ENCODE assay signal across 9 mouse cellular contexts in genomic region chr13:41219687-41220303, GRCm38 (mm10). TPM values are rescaled to one million over a fixed set of nuclear protein-coding genes. Genes with fewer than 3 reads are reported as not detected.
DNase-seq lines count a peak whose midpoint lies in the region; ATAC-seq lines count a peak whose summit lies in the region.
"Had no signal": no experiment of that assay in that cellular context is flagged by ENCODE, and none has a peak within 500 bp of the region (broad histone marks: within the 10 kb centered on the region; RNA-seq: fewer than 3 reads in every experiment).

No protein-coding gene starts in this region.

- no peak for DNase-seq in kidney, postnatal 14 days
- DNase-seq in R1 (ENCODE audit: low read depth, low spot score) = peak; percentile 71
- DNase-seq in intestine, embryonic 14.5 days (ENCODE audit: low spot score) = peak; percentile 82
- no peak for DNase-seq in adrenal gland, postnatal 36 days
- no peak for DNase-seq in thymus, postnatal 36 days

- no peaks in the 10 kb centered on the region for H3K27me3 ChIP-seq in kidney, embryonic 14.5 days (ENCODE audit: control insufficient read depth, insufficient read depth, low read length)
- no peaks in the 10 kb centered on the region for H3K27me3 ChIP-seq in intestine, embryonic 14.5 days (replicated peaks; ENCODE audit: control insufficient read depth, insufficient read depth, low read length)
- H3K27me3 ChIP-seq in midbrain, embryonic 15.5 days (replicated peaks) = no peaks in the 10 kb centered on the region

- H3K4me3 ChIP-seq in kidney, embryonic 14.5 days (ENCODE audit: low read length) = peak overlapping the region; percentile 60
- H3K4me3 ChIP-seq in intestine, embryonic 14.5 days (ENCODE audit: low read depth, low read length) = peak overlapping the region; percentile 58
- peak overlapping the region; percentile 65 for H3K4me3 ChIP-seq in midbrain, embryonic 15.5 days

- ATAC-seq in kidney, embryonic 14.5 days (ENCODE audit: low FRiP score, low TSS enrichment) = peak; percentile 20
- ATAC-seq in common myeloid progenitor, adult 5-6 weeks (replicated peaks; ENCODE audit: low read depth, poor library complexity, severe bottlenecking) = peak; percentile 35; the same call in 1 of the 2 replicates
- ATAC-seq in intestine, embryonic 14.5 days (replicated peaks; ENCODE audit: low FRiP score, low TSS enrichment, low read depth) = peak; percentile 12
- peak; percentile 83 for ATAC-seq in midbrain, embryonic 15.5 days (replicated peaks)

- H3K36me3 ChIP-seq in kidney, embryonic 14.5 days (ENCODE audit: control insufficient read depth, insufficient read depth, low read length) = no peaks in the 10 kb centered on the region
- H3K36me3 ChIP-seq in intestine, embryonic 14.5 days (ENCODE audit: control insufficient read depth, insufficient read depth, low read length) = no peaks in the 10 kb centered on the region
- no peaks in the 10 kb centered on the region for H3K36me3 ChIP-seq in midbrain, embryonic 15.5 days (replicated peaks)

- H3K4me1 ChIP-seq in kidney, embryonic 14.5 days (ENCODE audit: control insufficient read depth, insufficient read depth, low read length) = 0 out of 2 replicates have a peak, but pooled peaks cover 3% of the 10 kb centered on the region
- 0 out of 2 replicates have a peak, but pooled peaks cover 3% of the 10 kb centered on the region for H3K4me1 ChIP-seq in intestine, embryonic 14.5 days (replicated peaks; ENCODE audit: control insufficient read depth, insufficient read depth, low read length)
- H3K4me1 ChIP-seq in midbrain, embryonic 15.5 days = peaks cover 12% of the 10 kb centered on the region

- no peak overlapping the region; the same call in 1 of the 2 replicates for H3K27ac ChIP-seq in kidney, embryonic 14.5 days (ENCODE audit: low read depth, low read length)
- no peak overlapping the region for H3K27ac ChIP-seq in intestine, embryonic 14.5 days (ENCODE audit: low read depth)
- peak overlapping the region; percentile 79 for H3K27ac ChIP-seq in midbrain, embryonic 15.5 days

- peak overlapping the region; percentile 65 for H3K4me2 ChIP-seq in kidney, embryonic 14.5 days (replicated peaks; ENCODE audit: low read depth, low read length)
- H3K4me2 ChIP-seq in intestine, embryonic 14.5 days (ENCODE audit: low read length) = peak overlapping the region; percentile 59
- H3K4me2 ChIP-seq in midbrain, embryonic 15.5 days = peak overlapping the region; percentile 42

- peaks cover 31% of the 10 kb centered on the region for H3K9me3 ChIP-seq in kidney, embryonic 14.5 days (ENCODE audit: control insufficient read depth, low read length)
- peaks cover 13% of the 10 kb centered on the region; the same call in 1 of the 2 replicates for H3K9me3 ChIP-seq in intestine, embryonic 14.5 days (ENCODE audit: control insufficient read depth, low read length)
- H3K9me3 ChIP-seq in midbrain, embryonic 15.5 days = no peaks in the 10 kb centered on the region

- H3K9ac ChIP-seq in kidney, embryonic 14.5 days (ENCODE audit: low read depth, low read length) = peak overlapping the region; percentile 62
- peak overlapping the region; percentile 58 for H3K9ac ChIP-seq in intestine, embryonic 14.5 days (ENCODE audit: low read length)
- H3K9ac ChIP-seq in midbrain, embryonic 15.5 days = peak overlapping the region; percentile 68

- WGBS in kidney, embryonic 14.5 days = 1% methylated on average over 32 of the region's 39 CpGs
- 4% methylated on average over 36 of the region's 39 CpGs for WGBS in intestine, embryonic 14.5 days
- under 1% methylated on average over 38 of the region's 39 CpGs for WGBS in midbrain, embryonic 15.5 days

RNA-seq across cellular contexts. Expression of gene Elovl2, which starts 0.4 kb away (rescaled TPM):
- polyA plus RNA-seq in kidney, embryonic 14.5 days (2014; fragmentation: Nextera tagmentation; extraction: Ambion mirVana) = 8.7 and 13.2 TPM in 2 replicates
- total RNA-seq in common myeloid progenitor, adult 5-6 weeks (2017) = not detected in 2 replicates
- 9.3 and 11.0 TPM in 2 replicates for polyA plus RNA-seq in intestine, embryonic 14.5 days (2014; fragmentation: Nextera tagmentation; extraction: Ambion mirVana)
- 40.0 and 43.4 TPM in 2 replicates for polyA plus RNA-seq in midbrain, embryonic 15.5 days (2015; fragmentation: Nextera tagmentation; extraction: Ambion mirVana)
- under 1 TPM; 0.33 to 0.60 TPM for total RNA-seq in adrenal gland, postnatal 36 days (2021)

RNA-seq across cellular contexts. Expression of gene Smim13, which starts 29.8 kb away (rescaled TPM):
- 7.2 and 11.0 TPM in 2 replicates for polyA plus RNA-seq in kidney, embryonic 14.5 days (2014; fragmentation: Nextera tagmentation; extraction: Ambion mirVana)
- 20.8 and 22.7 TPM in 2 replicates for total RNA-seq in common myeloid progenitor, adult 5-6 weeks (2017)
- 13.0 TPM in 2 replicates for polyA plus RNA-seq in intestine, embryonic 14.5 days (2014; fragmentation: Nextera tagmentation; extraction: Ambion mirVana)
- polyA plus RNA-seq in midbrain, embryonic 15.5 days (2015; fragmentation: Nextera tagmentation; extraction: Ambion mirVana) = 24.9 and 25.3 TPM in 2 replicates
- total RNA-seq in adrenal gland, postnatal 36 days (2021) = 10 to 100 TPM; 11.4 to 13.7 TPM

RNA-seq across cellular contexts. Expression of gene Gm17364, which starts 54.0 kb away (rescaled TPM):
- not detected in 2 replicates for polyA plus RNA-seq in kidney, embryonic 14.5 days (2014; fragmentation: Nextera tagmentation; extraction: Ambion mirVana)
- total RNA-seq in common myeloid progenitor, adult 5-6 weeks (2017) = not detected in 2 replicates
- polyA plus RNA-seq in intestine, embryonic 14.5 days (2014; fragmentation: Nextera tagmentation; extraction: Ambion mirVana) = not detected in 2 replicates
- polyA plus RNA-seq in midbrain, embryonic 15.5 days (2015; fragmentation: Nextera tagmentation; extraction: Ambion mirVana) = not detected in 2 replicates
- total RNA-seq in adrenal gland, postnatal 36 days (2021) = not detected
- total RNA-seq: layer of hippocampus, postnatal 36 days had no signal

Comparison
In these comparisons a context has a peak if more than half of its experiments do, and no peak if none do; other contexts are left out.
1. ATAC-seq: peak in every context shown above with its lines; median percentile 83 in midbrain, embryonic 15.5 days; 35 in common myeloid progenitor, adult 5-6 weeks; 20 in kidney, embryonic 14.5 days; 12 in intestine, embryonic 14.5 days.
2. DNase-seq: peak in R1 (single experiment) and intestine, embryonic 14.5 days (single experiment); none in kidney, postnatal 14 days (single experiment), adrenal gland, postnatal 36 days (0 of 2) and thymus, postnatal 36 days (0 of 2).
3. Peak in every context shown above with its lines, with median percentiles within 50 percentile points of each other: H3K4me2 ChIP-seq, H3K4me3 ChIP-seq and H3K9ac ChIP-seq.